Mouse (Mus musculus) CD4-positive, CD25-positive, alpha-beta regulatory T cell, adult 4 months (primary cell): ENCODE measurements around the gene Trhr2. TPM values are rescaled to one million over a fixed set of nuclear protein-coding genes. Genes with fewer than 3 reads are reported as not detected.
"Not testable (repeated sequence)": the region's sequence is repeated elsewhere in the genome, so short reads cannot be mapped to it uniquely, and the experiment has no call there.

Source experiments
- ATAC-seq: one replicate; pipeline ENCODE4 v1.8.0; 2017
- polyA plus RNA-seq, 2 experiments: library from polyadenylated mRNA; unstranded; fragments of 100-300 nt; shearing (Covaris generic); gene quantifications; one replicate each; pipeline ENCODE4 v1.2.1; 2017

The Trhr2 gene
- polyA plus RNA-seq, 2 experiments from 2014 or later, result not detected

- ATAC-seq, result no peak
Measured at GRCm38 (mm10) chr8:122330446-122331133, 30.0 kb downstream of the Trhr2 start.

DNA sequence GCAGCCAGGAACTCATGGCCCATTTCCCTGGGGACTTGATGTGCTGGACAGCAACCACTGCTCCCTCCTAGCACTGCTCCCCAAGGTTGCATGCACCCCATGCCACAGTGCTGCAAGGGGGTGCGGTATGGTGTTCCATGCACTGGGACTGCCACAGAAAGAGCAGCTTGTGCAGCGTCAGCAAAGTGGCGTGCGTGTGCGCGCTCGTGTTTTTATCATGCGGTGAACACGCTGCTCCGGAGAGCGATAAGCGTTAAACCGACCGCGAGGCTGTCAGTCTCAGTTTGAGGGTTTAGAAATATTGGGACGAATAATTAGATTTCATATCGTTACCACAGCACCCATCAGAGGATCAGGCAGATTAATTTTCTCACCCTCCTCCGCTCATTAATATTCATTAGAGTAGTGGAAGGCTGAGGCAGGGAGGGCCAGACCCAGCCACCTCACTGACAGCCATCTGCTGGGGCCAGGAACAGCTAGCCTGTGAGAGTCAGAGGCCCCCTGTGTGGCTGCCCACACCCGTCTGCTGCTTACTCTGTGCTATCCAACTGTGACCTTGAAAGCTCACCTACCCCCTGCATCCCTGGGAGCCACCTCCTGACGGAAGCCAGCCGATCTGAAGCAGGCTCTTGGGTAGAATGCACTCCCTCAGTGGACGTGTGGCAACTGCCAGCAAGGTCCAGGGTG, 30.9 kb downstream of the Trhr2 start:
- no peak for ATAC-seq

GRCm38 (mm10) chr8:122329072-122329471, 31.5 kb downstream of the Trhr2 start:
- ATAC-seq, result no peak

DNA sequence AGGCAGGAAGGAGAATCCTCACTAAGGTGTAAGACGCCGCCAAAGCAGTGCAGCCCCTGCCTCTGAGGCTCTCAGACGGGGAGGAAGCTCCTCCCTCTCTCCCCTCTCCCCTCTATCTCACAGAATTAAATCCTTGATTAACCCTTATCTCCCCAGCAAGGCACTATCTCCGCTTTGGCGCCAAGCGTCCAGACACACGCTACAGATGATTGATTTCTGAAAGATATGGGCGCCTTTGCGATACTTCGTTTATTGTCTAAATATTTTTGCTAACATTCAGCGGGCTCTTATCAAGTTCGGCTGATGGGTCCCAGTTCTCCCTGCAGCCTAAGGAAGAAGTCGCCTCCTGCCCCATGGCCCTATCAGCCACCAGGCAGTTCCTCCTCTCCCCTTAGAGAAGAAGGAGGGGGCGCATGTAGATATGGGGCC, 34.4 kb downstream of the Trhr2 start:
- no peak for ATAC-seq

DNA sequence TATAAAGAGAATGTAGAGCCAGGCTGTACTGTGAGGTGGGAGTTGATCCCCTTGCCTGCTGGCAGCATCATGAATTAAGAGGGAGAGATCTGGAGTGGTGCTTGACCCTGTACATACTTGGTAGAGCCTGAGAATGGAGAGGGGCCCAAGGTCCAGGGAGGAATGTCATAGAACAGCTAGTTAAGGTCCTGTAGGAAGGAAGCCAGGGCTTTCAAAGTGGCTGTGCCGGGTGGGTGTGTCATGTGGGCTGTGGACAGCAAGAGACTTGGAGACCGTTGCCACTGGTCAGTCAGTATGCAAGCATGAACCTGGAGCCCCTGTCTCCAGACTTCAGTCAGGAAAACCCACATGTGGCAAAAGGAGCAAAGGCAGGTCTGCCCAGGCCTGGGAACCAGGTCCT, 35.4 kb downstream of the Trhr2 start:
- ATAC-seq, result no peak

DNA sequence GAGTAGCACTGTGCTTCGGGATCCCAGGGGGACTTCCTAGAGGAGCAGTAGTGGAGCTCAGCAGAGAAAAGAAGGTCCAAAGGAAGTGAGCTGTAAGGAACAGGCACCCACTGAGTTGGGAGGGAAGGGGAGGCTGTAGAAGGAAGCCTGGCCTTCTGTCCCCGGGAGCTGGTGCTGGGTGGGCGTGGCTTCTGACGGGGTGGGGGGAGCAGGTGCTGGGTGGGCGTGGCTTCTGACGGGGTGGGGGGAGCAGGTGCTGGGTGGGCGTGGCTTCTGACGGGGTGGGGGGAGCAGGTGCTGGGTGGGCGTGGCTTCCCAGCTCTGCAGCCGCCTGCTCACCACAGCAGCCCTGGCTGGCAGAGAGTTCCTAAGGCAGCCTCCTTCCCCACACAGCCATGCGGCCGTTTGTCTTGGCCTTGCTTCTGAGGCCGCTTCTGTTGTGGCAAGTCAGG, 36.6 kb downstream of the Trhr2 start:
- not testable (repeated sequence) for ATAC-seq

GRCm38 (mm10) chr8:122322792-122323191, 37.8 kb downstream of the Trhr2 start:
- ATAC-seq, result no peak

GRCm38 (mm10) chr8:122322126-122322525, 38.4 kb downstream of the Trhr2 start:
- ATAC-seq, result no peak

GRCm38 (mm10) chr8:122321455-122321921, 39.1 kb downstream of the Trhr2 start:
- ATAC-seq, result no peak

- no peak for ATAC-seq
Measured at GRCm38 (mm10) chr8:122320541-122320940, 40.0 kb downstream of the Trhr2 start.

DNA sequence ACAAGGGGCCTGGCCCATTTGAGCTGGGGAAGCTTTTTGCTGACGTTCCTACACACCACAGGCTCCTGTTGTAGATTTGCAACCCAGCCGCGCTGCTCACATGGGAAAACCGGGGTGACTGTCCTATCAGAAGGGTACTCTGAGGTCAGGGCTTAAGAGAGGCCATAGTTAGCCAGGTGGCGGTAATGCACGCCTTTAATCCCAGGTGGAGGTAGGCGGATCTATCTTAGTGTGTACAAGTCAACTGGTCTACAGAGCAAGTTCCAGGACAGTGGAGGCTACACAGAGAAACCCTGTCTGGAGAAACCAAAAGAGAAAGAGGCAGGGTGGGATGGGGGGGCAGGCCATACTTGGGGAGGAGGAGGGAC, 40.9 kb downstream of the Trhr2 start:
- ATAC-seq, result no peak

GRCm38 (mm10) chr8:122319045-122319707, 41.4 kb downstream of the Trhr2 start:
- ATAC-seq, result no peak

DNA sequence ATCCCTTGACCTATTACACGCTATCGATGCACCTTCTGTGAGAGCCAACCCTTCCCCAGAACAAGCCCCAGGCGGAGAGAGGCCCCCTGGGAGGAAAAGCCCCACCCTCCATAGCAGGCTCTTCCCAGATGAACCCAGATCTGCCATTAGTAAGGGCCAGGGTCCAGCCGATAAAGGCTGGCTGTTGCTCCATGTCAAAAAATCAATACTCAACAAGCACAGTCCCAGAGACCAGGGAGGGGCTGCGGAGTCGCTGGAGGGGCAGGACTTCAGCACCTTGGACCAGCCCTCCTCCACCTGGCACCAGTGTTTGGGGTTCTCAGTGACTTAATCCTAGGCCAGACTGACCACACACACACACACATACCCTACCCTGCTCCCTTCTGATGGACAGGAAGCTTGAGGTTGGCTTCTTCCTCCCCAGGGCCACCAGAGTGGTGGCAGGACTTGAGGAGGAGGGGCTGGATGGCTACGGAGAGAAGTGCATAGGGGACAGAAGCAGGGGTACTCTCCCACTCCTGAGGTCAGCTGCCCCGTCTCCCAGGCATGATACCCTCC, 42.5 kb downstream of the Trhr2 start:
- no peak for ATAC-seq

- ATAC-seq, result no peak
Measured at GRCm38 (mm10) chr8:122316402-122316801, 44.1 kb downstream of the Trhr2 start.

GRCm38 (mm10) chr8:122314899-122315496, 45.5 kb downstream of the Trhr2 start:
- no peak for ATAC-seq

- no peak for ATAC-seq
Measured at GRCm38 (mm10) chr8:122313310-122313709, 47.2 kb downstream of the Trhr2 start.

DNA sequence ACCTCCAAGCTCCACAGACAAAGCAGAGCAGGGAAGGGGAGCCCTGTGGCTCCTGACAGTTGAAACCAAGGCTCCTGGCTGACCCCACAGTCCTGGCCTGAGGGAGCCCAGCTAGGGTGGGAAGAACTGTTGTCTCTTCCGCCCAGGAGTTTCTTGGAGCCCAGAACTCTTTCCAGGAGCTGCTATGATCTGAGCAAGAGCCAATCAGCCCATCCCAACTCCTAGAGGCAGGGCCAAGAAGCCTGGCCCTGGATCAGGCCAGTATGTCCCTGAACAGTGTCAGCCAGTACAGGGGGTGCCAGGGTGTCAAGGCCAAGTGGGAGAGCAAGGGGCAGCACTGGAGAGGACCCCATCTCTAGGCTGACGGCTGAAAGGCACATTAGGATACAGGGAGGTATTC, 48.0 kb downstream of the Trhr2 start:
- no peak for ATAC-seq

DNA sequence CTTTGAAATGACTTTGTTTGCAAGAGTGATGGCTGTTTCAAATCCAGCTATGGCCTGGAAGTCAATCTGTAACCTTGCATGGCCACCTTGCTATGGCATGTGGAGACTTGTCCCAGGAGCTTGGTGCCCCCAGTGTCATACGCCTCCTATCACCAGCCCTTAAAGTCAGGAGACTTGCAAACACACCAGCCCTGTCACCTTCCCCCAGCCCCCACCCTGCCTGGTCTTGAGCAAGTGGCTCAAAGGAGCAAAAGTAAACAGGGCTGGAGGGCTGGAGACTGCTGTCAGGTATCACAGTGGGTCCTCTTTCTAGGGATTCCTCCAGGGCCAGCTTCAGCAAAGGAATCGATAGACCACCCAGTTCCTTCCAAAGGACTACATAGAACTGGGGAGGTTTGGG, 49.4 kb downstream of the Trhr2 start:
- ATAC-seq, result no peak

GRCm38 (mm10) chr8:122309272-122309671, 51.3 kb downstream of the Trhr2 start:
- no peak for ATAC-seq

GRCm38 (mm10) chr8:122307836-122308235, 52.7 kb downstream of the Trhr2 start:
- ATAC-seq, result no peak
